10 mouse cellular contexts compared by ENCODE assay signal in genomic region chr11:108364945-108365589, GRCm38 (mm10). TPM values are rescaled to one million over a fixed set of nuclear protein-coding genes. Genes with fewer than 3 reads are reported as not detected.
DNase-seq lines count a peak whose midpoint lies in the region; ATAC-seq and TF ChIP-seq lines count a peak whose summit lies in the region.
"Had no signal": no experiment of that assay in that cellular context is flagged by ENCODE, and none has a peak within 500 bp of the region (broad histone marks: within the 10 kb centered on the region; RNA-seq: fewer than 3 reads in every experiment).

No protein-coding gene starts in this region.

- 11% methylated on average over 7 of the region's 7 CpGs for WGBS in lung, embryonic 15.5 days
- 15% methylated on average over 7 of the region's 7 CpGs for WGBS in small intestine, adult 2 months

- no peak overlapping the region for H3K4me3 ChIP-seq in gastrocnemius, adult 2 months
- H3K4me3 ChIP-seq in lung, embryonic 15.5 days, result no peak overlapping the region
- H3K4me3 ChIP-seq in small intestine, adult 2 months (ENCODE audit: low read depth, low read length), result no peak overlapping the region
- H3K4me3 ChIP-seq: limb, embryonic 12.5 days had no signal

- H3K4me2 ChIP-seq in lung, embryonic 15.5 days, result no peak overlapping the region
- H3K4me2 ChIP-seq: limb, embryonic 12.5 days had no signal

- H3K9me3 ChIP-seq in lung, embryonic 15.5 days, result no peaks in the 10 kb centered on the region
- H3K9me3 ChIP-seq: limb, embryonic 12.5 days had no signal

- H3K4me1 ChIP-seq in lung, embryonic 15.5 days, result peaks cover 20% of the 10 kb centered on the region
- peaks cover 8% of the 10 kb centered on the region; the same call in 1 of the 2 replicates for H3K4me1 ChIP-seq in small intestine, adult 2 months (ENCODE audit: control insufficient read depth, insufficient read depth, insufficient read length, low read length)

- no peak for TF ChIP-seq POLR2A in small intestine, adult 2 months (IDR thresholded peaks at IDR 0.05; ENCODE audit: low read depth, low read length)

- peak overlapping the region; percentile 40; the same call in 1 of the 2 replicates for H3K27ac ChIP-seq in gastrocnemius, adult 2 months
- peak overlapping the region; percentile 12; the same call in 1 of the 2 replicates for H3K27ac ChIP-seq in lung, embryonic 15.5 days
- 0 out of 2 replicates have a peak overlapping the region, but pooled peaks have one; percentile 6 for H3K27ac ChIP-seq in small intestine, adult 2 months (ENCODE audit: insufficient read depth, low read depth, low read length)
- H3K27ac ChIP-seq: limb, embryonic 12.5 days had no signal

- no peaks in the 10 kb centered on the region for H3K36me3 ChIP-seq in lung, embryonic 15.5 days
- no peaks in the 10 kb centered on the region for H3K36me3 ChIP-seq in small intestine, adult 2 months (ENCODE audit: control insufficient read depth, insufficient read depth, low read length)
- H3K36me3 ChIP-seq: limb, embryonic 12.5 days had no signal

- TF ChIP-seq CTCF in gastrocnemius, adult 2 months (IDR thresholded peaks at IDR 0.05), result no peak
- TF ChIP-seq CTCF in small intestine, adult 2 months (IDR thresholded peaks at IDR 0.05; ENCODE audit: extremely low read depth, insufficient read length, insufficient replicate concordance, low read depth, low read length), result no peak

- peak; percentile 16; the same call in 1 of the 2 replicates for ATAC-seq in lung, embryonic 15.5 days (ENCODE audit: borderline replicate concordance, extremely low read depth, low FRiP score, low TSS enrichment)

- H3K9ac ChIP-seq in lung, embryonic 15.5 days, result no peak overlapping the region
- H3K9ac ChIP-seq: limb, embryonic 12.5 days had no signal

- intact Hi-C loops in gastrocnemius, adult 2 months (cut with DNase I), result no loop called here
- intact Hi-C loops in gastrocnemius, postnatal 14 days (cut with DNase I; ENCODE audit: low total_unique reads), result no loop called here

- peak; percentile 60 for DNase-seq in gastrocnemius, adult 2 months
- no peak for DNase-seq in gastrocnemius, postnatal 14 days
- no peak for DNase-seq in lung, postnatal 4 days
- peak; percentile 44 for DNase-seq in adrenal gland, postnatal 25 days
- DNase-seq in testis, postnatal 10 days (ENCODE audit: low spot score), result no peak
- no peak for DNase-seq in right cerebral cortex, postnatal 36 days (ENCODE audit: low spot score in 2 of 2)

- H3K27me3 ChIP-seq in lung, embryonic 15.5 days, result no peaks in the 10 kb centered on the region
- H3K27me3 ChIP-seq in small intestine, adult 2 months (ENCODE audit: control insufficient read depth, insufficient read depth, low read length), result no peaks in the 10 kb centered on the region
- H3K27me3 ChIP-seq: limb, embryonic 12.5 days had no signal

RNA-seq across cellular contexts. Expression of gene Prkca, which starts 21.3 kb away (rescaled TPM):
- total RNA-seq in gastrocnemius, adult 2 months (2021), result 10 to 100 TPM; 54.9 to 57.8 TPM
- 10 to 100 TPM; 41.4 to 42.5 TPM for total RNA-seq in gastrocnemius, postnatal 14 days (2021)
- 9.7 and 11.3 TPM in 2 replicates for polyA plus RNA-seq in lung, embryonic 15.5 days (2015; fragmentation: Nextera tagmentation; extraction: Ambion mirVana)
- total RNA-seq in adrenal gland, postnatal 25 days (2021), result 6.7 and 7.8 TPM in 2 replicates
- polyA plus RNA-seq in small intestine, adult 2 months (2012; rRNA removed), result 4.7 and 13.9 TPM in 2 replicates

RNA-seq across cellular contexts. Expression of gene Apoh, which starts 21.9 kb away (rescaled TPM):
- under 1 TPM; 0.39 to 0.69 TPM for total RNA-seq in gastrocnemius, adult 2 months (2021)
- 1 to 10 TPM in 1 of 2 experiments, under 1 TPM in 1; 0.42 to 1.3 TPM for total RNA-seq in gastrocnemius, postnatal 14 days (2021)
- 0.45 and 3.7 TPM in 2 replicates for polyA plus RNA-seq in lung, embryonic 15.5 days (2015; fragmentation: Nextera tagmentation; extraction: Ambion mirVana)
- 25.6 TPM in 1 of 2 replicates, not detected in the other for total RNA-seq in adrenal gland, postnatal 25 days (2021)
- polyA plus RNA-seq in small intestine, adult 2 months (2012; rRNA removed), result 3.4 TPM in 1 of 2 replicates, not detected in the other
- polyA plus RNA-seq: limb, embryonic 12.5 days; spleen, adult 2 months had no signal

RNA-seq across cellular contexts. Expression of gene Cep112, which starts 59.9 kb away (rescaled TPM):
- total RNA-seq in gastrocnemius, adult 2 months (2021), result 1 to 10 TPM; 2.5 to 3.3 TPM
- total RNA-seq in gastrocnemius, postnatal 14 days (2021), result 1 to 10 TPM; 3.9 to 5.9 TPM
- polyA plus RNA-seq in lung, embryonic 15.5 days (2015; fragmentation: Nextera tagmentation; extraction: Ambion mirVana), result 15.8 and 19.4 TPM in 2 replicates
- 15.4 and 21.5 TPM in 2 replicates for total RNA-seq in adrenal gland, postnatal 25 days (2021)
- 0.19 TPM in 2 replicates for polyA plus RNA-seq in small intestine, adult 2 months (2012; rRNA removed)

Comparison
In these comparisons a context has a peak if more than half of its experiments do, and no peak if none do; other contexts are left out.
1. DNase-seq: peak in gastrocnemius, adult 2 months (single experiment) and adrenal gland, postnatal 25 days (single experiment); none in gastrocnemius, postnatal 14 days (single experiment), lung, postnatal 4 days (0 of 2), testis, postnatal 10 days (single experiment) and right cerebral cortex, postnatal 36 days (0 of 2).
2. Peak in every context shown above with its lines, with median percentiles within 50 percentile points of each other: H3K27ac ChIP-seq.